Mouse (Mus musculus): ENCODE measurements at regions not wholly inside any gene's neighbourhood (a gene's known extent, or its start where the extent isn't known, plus 50 kb on each side); places are given as distances from the start of the nearest gene placed in this dataset.

DNA sequence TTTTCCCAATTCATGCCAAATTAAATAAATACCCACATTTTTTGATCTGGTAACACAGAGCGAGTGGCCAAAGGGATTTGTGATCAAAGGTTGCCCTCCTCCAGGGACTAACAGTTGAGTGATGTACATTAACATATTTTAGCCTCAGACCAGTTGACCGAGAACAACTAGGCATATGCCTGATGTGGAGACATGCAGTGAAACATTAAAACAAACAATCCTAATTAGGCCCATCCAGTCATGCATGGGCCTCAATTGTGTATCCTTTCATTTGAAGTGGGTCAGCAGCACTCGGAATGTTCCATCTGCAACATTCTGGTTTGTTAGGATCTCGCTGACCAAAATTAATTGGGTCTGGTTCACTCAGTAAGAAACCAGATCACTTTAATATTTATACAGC, 199.4 kb upstream of the Pik3r1 start:
- Histone ChIP-seq H3K27ac (replicated peaks) (no peak overlapping the region), H3K9ac (no peak overlapping the region), H3K9me3 (no peaks in the 10 kb centered on the region), H3K36me3 (no peaks in the 10 kb centered on the region), H3K4me2 (no peak overlapping the region), H3K27me3 (no peaks in the 10 kb centered on the region), H3K4me1 (replicated peaks) (no peaks in the 10 kb centered on the region), H3K4me3 (no peak overlapping the region)
- ATAC-seq (ENCODE audit: low read depth): no peak
- WGBS: 67% methylated on average over 4 of the region's 4 CpGs

DNA sequence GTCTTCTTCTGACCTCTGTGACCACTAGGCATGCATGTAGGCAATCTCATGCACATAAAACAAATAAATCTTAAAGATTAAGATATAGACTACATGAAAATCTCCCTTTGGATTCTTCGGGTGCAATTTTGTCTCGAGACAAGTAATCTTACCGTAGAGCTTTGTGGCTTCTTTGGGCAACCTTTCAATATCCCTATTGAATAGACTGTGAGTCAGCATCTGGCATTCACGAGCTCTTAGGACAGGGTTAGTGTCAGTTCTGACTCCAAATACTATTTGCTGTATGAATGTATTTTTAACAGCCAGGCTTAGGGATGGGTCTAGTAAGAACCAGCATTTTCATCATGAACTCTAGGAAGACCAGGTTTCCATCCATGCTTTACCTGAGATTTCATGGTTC, 208.7 kb upstream of the Pik3r1 start:
- H3K9ac ChIP-seq: no peak overlapping the region
- no peak overlapping the region for H3K27ac ChIP-seq (replicated peaks)
- WGBS: 91% methylated on average over 4 of the region's 4 CpGs
- no peak overlapping the region for H3K4me2 ChIP-seq
- H3K27me3 ChIP-seq: no peaks in the 10 kb centered on the region
- no peak overlapping the region for H3K4me3 ChIP-seq
- H3K4me1 ChIP-seq (replicated peaks): no peaks in the 10 kb centered on the region
- ATAC-seq (ENCODE audit: low read depth): no peak
- H3K9me3 ChIP-seq: no peaks in the 10 kb centered on the region
- no peaks in the 10 kb centered on the region for H3K36me3 ChIP-seq

DNA sequence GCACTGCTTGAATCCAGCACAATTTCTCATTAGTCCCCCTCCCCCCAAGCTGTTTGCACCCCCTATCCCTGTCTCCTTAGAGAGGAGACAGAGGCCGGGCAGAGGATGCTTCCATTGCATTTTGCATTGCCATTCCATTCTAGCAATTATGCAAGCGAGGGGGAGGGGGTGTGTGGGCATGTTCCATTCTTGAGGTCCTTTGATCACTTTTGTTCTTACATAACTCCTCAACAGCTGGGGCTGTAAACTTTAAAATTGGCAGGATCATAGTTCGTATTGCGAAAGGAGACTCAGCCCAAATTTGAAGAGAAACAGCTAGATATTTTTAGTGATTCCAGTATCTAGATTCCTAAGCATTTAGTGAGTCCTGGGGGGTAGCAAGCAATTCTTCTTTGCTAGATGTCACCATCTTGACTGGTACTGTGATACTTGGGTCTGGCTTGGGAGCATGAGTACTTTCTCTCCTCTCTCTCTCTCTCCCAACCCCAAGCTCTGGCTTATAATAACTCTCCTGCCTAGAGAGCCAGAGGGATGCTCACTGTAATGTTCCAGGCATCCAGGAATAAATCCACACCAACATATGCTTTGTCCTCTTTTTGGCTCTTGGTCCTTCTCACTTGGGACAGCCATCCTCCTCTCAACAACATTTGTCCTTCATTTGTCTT, 212.3 kb upstream of the Pik3r1 start:
- WGBS: 64% methylated on average over 4 of the region's 4 CpGs
- H3K4me1 ChIP-seq (replicated peaks): no peaks in the 10 kb centered on the region
- H3K9ac ChIP-seq: no peak overlapping the region
- H3K27me3 ChIP-seq: no peaks in the 10 kb centered on the region
- H3K4me3 ChIP-seq: no peak overlapping the region
- H3K4me2 ChIP-seq: no peak overlapping the region
- no peaks in the 10 kb centered on the region for H3K36me3 ChIP-seq
- peaks cover 6% of the 10 kb centered on the region; the same call in 1 of the 2 replicates for H3K9me3 ChIP-seq
- no peak for ATAC-seq (ENCODE audit: low read depth)
- no peak overlapping the region for H3K27ac ChIP-seq (replicated peaks)

DNA sequence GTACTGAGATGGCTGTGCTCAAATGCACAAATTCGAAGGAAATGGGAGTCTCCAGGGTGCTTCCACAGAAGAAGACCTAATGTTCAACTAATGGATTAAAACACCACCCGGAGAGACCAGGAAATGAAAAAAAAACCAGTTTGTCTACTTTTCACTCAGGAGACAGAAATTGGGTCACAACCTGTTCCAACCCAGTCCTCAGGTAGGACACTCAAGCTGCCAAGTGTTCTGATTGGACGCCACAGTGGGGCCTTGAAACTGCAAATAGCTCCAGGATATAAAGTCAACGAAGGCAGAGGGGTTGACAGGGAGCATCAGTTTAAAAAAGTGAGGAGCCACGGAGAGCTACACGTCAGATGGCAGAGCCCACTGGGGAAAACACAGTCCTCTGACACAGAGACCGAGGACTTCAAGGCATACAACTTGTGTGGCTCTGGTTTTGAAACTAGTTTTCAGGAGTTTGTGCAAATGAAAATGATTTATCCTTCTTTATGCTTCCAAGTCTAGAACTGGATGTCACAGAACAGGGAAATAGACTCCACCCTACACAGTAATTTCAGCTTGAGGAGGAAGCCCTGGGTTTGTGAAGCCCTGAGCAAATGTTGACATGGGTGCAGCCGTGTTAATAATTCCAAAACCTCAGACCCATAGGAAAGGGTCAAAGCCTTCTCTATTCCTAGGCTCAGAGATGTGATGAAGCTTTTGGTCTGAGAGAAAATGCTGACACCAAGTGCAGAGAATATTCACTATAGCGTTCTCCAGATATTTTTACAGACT, 220.8 kb upstream of the Pik3r1 start:
- WGBS: 88% methylated on average over 9 of the region's 9 CpGs
- Histone ChIP-seq H3K4me1 (replicated peaks) (no peaks in the 10 kb centered on the region), H3K27ac (replicated peaks) (no peak overlapping the region), H3K4me3 (no peak overlapping the region), H3K27me3 (no peaks in the 10 kb centered on the region), H3K36me3 (no peaks in the 10 kb centered on the region), H3K4me2 (no peak overlapping the region), H3K9ac (no peak overlapping the region), H3K9me3 (no peaks in the 10 kb centered on the region)
- no peak for ATAC-seq (ENCODE audit: low read depth)

DNA sequence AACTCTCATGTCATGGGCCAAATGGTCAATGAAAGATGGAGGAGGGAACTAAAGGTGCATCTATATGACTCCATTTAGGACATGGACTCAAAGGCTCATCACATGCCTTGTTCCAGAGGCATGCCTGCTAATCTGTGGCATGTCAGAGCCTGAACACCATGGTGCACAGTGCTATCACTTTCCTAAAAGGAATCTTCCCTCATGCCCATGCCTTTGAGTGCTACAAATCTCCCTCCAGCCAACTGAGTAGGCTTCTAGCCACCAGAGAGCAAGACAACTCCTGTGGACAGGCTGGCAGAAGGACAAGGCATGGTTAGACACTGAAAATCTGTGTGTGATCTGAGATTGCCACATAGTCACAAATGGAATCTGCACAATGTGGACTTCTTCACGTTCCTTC, 223.7 kb upstream of the Pik3r1 start:
- Histone ChIP-seq H3K4me1 (replicated peaks) (no peaks in the 10 kb centered on the region), H3K27me3 (no peaks in the 10 kb centered on the region), H3K27ac (replicated peaks) (no peak overlapping the region), H3K4me3 (no peak overlapping the region), H3K36me3 (no peaks in the 10 kb centered on the region), H3K9ac (no peak overlapping the region), H3K4me2 (no peak overlapping the region), H3K9me3 (no peaks in the 10 kb centered on the region)
- ATAC-seq (ENCODE audit: low read depth): no peak
- 90% methylated on average over 1 of the region's 1 CpGs for WGBS

DNA sequence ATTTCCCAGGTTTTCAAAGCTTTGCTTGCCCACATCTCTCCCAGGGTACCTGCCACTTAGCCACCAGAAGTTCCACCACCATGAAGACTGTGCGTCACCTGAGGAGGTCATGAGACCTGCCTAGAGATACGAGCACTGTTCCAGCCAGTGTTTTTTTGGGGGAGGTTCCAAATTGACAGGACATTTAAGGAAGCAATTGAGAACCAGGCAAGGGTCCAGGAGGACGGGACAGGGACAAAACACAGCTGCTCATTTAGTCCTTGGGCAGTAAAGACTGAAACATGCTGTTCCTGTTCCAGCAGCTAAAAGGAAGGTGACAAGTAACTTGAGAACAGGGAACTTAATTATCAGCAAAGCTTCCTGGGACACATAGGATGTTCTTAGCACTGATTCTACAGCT, 226.8 kb upstream of the Pik3r1 start:
- H3K27ac ChIP-seq (replicated peaks): no peak overlapping the region
- H3K4me2 ChIP-seq: no peak overlapping the region
- H3K4me1 ChIP-seq (replicated peaks): no peaks in the 10 kb centered on the region
- no peaks in the 10 kb centered on the region for H3K36me3 ChIP-seq
- no peak overlapping the region for H3K4me3 ChIP-seq
- H3K27me3 ChIP-seq: no peaks in the 10 kb centered on the region
- 58% methylated on average over 3 of the region's 3 CpGs for WGBS
- ATAC-seq (ENCODE audit: low read depth): no peak
- H3K9me3 ChIP-seq: no peaks in the 10 kb centered on the region
- H3K9ac ChIP-seq: no peak overlapping the region

DNA sequence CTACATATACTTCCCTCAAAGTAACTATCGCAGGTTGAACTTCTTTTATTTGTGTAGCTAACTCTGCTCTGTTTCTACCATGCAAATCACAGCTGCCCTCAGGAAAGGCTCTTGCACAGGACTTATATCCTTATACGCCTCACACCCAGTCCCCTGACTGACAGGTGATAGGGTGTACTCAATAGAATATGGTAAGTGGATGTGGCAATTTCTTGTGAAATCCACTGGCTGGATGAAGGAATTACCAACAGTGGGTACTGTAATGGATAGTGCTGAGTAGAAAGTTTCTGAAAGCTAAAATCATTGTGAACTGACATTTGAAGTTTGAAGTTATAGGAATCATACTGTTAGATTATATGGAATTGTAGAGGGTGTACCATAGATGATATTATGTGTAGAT, 227.5 kb upstream of the Pik3r1 start:
- H3K4me2 ChIP-seq: no peak overlapping the region
- 93% methylated on average over 2 of the region's 2 CpGs for WGBS
- no peak overlapping the region for H3K27ac ChIP-seq (replicated peaks)
- no peak overlapping the region for H3K4me3 ChIP-seq
- H3K4me1 ChIP-seq (replicated peaks): no peaks in the 10 kb centered on the region
- no peak overlapping the region for H3K9ac ChIP-seq
- no peak for ATAC-seq (ENCODE audit: low read depth)
- no peaks in the 10 kb centered on the region for H3K27me3 ChIP-seq
- H3K9me3 ChIP-seq: no peaks in the 10 kb centered on the region
- no peaks in the 10 kb centered on the region for H3K36me3 ChIP-seq

DNA sequence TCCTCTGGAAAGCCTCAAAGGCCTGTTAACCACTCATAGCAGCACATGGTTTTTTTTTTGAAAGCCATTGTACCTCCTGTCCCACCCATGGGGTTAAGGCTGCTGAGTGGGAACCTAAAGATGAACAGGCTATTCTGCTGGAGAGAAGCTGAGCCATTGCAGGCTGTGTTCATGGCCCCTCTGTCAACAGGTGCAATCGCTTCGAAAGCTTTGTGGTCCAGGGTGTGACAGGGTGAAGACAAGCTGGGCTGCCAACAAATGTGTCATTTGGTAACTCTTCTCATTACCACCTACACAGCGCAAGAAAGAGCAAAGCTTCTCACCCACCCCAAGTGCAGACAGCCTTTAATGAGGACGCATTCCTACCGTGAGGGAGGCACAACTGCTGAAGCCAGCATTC, 228.1 kb upstream of the Pik3r1 start:
- no peaks in the 10 kb centered on the region for H3K9me3 ChIP-seq
- H3K4me3 ChIP-seq: no peak overlapping the region
- H3K4me2 ChIP-seq: no peak overlapping the region
- no peaks in the 10 kb centered on the region for H3K36me3 ChIP-seq
- H3K9ac ChIP-seq: no peak overlapping the region
- no peak overlapping the region for H3K27ac ChIP-seq (replicated peaks)
- H3K27me3 ChIP-seq: no peaks in the 10 kb centered on the region
- WGBS: 77% methylated on average over 5 of the region's 5 CpGs
- no peaks in the 10 kb centered on the region for H3K4me1 ChIP-seq (replicated peaks)
- ATAC-seq (ENCODE audit: low read depth): no peak

DNA sequence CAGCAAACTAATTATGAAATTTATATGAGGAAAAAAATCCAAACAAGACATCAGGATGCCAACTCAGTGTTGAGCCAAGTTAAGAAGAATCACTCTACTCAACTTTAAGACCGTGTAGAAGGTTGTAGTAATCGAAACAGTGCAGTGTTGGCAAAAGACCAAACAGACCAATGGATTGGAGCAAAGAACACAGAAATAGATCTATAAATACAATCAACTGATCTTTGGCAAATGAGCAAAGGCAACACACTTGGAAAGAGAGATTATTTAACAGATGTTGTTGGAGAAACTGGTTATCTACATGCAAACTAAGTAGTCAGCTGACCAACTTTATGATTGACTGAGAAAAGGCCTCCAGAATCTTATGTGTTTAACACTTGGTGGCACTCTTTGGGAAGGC, 229.4 kb upstream of the Pik3r1 start:
- Histone ChIP-seq H3K4me1 (replicated peaks) (no peaks in the 10 kb centered on the region), H3K4me2 (no peak overlapping the region), H3K9ac (no peak overlapping the region), H3K27me3 (no peaks in the 10 kb centered on the region), H3K4me3 (no peak overlapping the region), H3K9me3 (no peaks in the 10 kb centered on the region), H3K36me3 (no peaks in the 10 kb centered on the region), H3K27ac (replicated peaks) (no peak overlapping the region)
- 95% methylated on average over 2 of the region's 2 CpGs for WGBS
- no peak for ATAC-seq (ENCODE audit: low read depth)

DNA sequence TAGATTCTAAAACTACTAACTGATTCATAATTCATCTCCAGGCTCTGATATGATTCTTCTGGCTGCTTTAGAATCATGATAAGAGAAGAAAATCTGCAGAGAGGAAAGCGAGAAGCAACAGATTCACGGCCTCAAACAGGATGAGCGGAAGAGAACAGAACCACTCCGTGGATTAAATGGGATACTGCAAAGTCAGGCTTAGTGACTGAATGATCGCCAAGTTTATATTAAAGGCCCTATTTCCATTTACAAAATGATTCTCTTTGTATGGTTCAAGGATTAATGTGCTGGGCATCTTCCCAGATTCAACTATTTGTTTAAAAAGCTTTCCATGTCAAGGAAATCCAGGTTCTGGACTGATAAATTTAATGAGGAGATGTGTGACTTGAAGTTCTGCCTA, 238.5 kb upstream of the Pik3r1 start:
- H3K4me2 ChIP-seq: no peak overlapping the region
- no peaks in the 10 kb centered on the region for H3K27me3 ChIP-seq
- no peak overlapping the region for H3K4me3 ChIP-seq
- H3K9ac ChIP-seq: no peak overlapping the region
- no peaks in the 10 kb centered on the region for H3K36me3 ChIP-seq
- 93% methylated on average over 5 of the region's 5 CpGs for WGBS
- no peaks in the 10 kb centered on the region for H3K9me3 ChIP-seq
- H3K27ac ChIP-seq (replicated peaks): no peak overlapping the region
- no peaks in the 10 kb centered on the region for H3K4me1 ChIP-seq (replicated peaks)
- no peak for ATAC-seq (ENCODE audit: low read depth)

DNA sequence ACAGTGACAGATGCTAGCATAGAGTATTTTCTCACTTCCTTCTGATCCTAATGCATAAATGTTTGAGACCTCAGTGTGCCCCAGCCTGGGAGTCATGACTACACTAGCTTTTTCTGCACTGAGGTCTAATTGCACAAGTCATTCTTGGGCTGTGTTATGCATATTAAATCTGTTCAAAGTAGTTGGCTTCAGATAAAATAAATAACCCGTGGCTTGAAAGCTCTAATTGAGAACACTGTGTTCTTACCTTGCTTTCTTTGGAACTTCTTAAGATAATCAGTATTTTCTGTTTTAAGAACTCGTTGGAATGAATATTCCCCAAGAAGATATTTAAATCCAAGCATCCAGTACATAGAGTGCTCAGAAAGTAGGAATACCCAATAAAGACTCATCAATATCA, 243.9 kb upstream of the Pik3r1 start:
- Histone ChIP-seq H3K36me3 (no peaks in the 10 kb centered on the region), H3K9ac (no peak overlapping the region), H3K4me2 (no peak overlapping the region), H3K9me3 (no peaks in the 10 kb centered on the region), H3K27me3 (no peaks in the 10 kb centered on the region), H3K4me3 (no peak overlapping the region), H3K4me1 (replicated peaks) (no peaks in the 10 kb centered on the region), H3K27ac (replicated peaks) (no peak overlapping the region)
- no peak for ATAC-seq (ENCODE audit: low read depth)
- WGBS: 82% methylated on average over 2 of the region's 2 CpGs

DNA sequence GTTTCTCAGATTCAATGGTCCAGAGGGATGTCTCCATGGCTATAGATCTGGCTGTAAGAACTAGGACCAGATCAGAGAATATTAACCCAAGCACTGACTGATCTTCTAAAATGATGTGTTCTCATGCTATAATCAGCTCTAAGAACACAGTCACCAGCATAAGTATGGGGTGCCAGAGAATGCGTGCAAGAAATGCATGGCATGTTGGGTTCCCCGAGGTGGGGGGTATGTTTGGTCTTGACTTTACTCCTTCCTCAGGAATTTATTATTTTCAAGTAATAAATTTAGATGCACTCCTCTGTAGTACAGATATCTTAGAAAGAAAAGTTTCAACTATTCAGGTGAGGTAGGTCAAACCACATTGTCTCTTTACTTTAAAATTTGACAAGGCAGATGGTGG, 246.5 kb upstream of the Pik3r1 start:
- no peaks in the 10 kb centered on the region for H3K4me1 ChIP-seq (replicated peaks)
- 95% methylated on average over 2 of the region's 2 CpGs for WGBS
- H3K27me3 ChIP-seq: no peaks in the 10 kb centered on the region
- no peak overlapping the region for H3K27ac ChIP-seq (replicated peaks)
- H3K4me2 ChIP-seq: no peak overlapping the region
- ATAC-seq (ENCODE audit: low read depth): no peak
- H3K4me3 ChIP-seq: no peak overlapping the region
- H3K36me3 ChIP-seq: no peaks in the 10 kb centered on the region
- H3K9ac ChIP-seq: no peak overlapping the region
- no peaks in the 10 kb centered on the region for H3K9me3 ChIP-seq

DNA sequence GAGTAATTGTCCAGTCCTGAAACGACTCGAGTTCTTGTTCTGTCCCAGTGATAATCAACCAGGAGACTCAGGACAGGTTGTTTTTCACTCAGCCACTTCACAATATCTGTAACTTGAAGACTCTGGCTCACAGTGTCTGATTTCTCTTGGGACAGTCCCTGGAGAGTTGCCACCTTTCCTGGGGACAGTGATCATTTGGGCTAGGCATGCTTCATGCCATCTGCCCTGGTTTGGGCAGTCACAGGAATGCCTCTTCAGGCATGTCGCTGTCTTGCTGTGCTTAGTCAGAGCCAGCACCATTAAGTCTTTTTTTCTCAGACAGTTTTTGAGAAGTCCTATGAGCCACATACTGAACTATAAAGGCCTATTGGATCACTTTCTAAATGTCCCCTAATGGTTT, 246.9 kb upstream of the Pik3r1 start:
- no peaks in the 10 kb centered on the region for H3K4me1 ChIP-seq (replicated peaks)
- 67% methylated on average over 3 of the region's 3 CpGs for WGBS
- no peak overlapping the region for H3K9ac ChIP-seq
- H3K4me3 ChIP-seq: no peak overlapping the region
- H3K4me2 ChIP-seq: no peak overlapping the region
- H3K27ac ChIP-seq (replicated peaks): no peak overlapping the region
- no peak for ATAC-seq (ENCODE audit: low read depth)
- no peaks in the 10 kb centered on the region for H3K27me3 ChIP-seq
- no peaks in the 10 kb centered on the region for H3K36me3 ChIP-seq
- no peaks in the 10 kb centered on the region for H3K9me3 ChIP-seq
